Mouse (Mus musculus): ENCODE measurements around the gene Sox1. TPM values are rescaled to one million over a fixed set of nuclear protein-coding genes. Genes with fewer than 3 reads are reported as not detected.

Gene Sox1
- polyA plus RNA-seq, 1 experiment from 2014 or later: 1.6 TPM

- peaks cover 20% of the 10 kb centered on the region for H3K27me3 ChIP-seq (ENCODE audit: control insufficient read depth, insufficient read depth, low read depth, low read length)
Observed at GRCm38 (mm10) chr8:12394385-12395000, 602 bp upstream of the Sox1 start.

GRCm38 (mm10) chr8:12396501-12397345 is 1.6 kb downstream of the Sox1 start:
- peaks cover 7% of the 10 kb centered on the region for H3K4me1 ChIP-seq (ENCODE audit: control insufficient read depth, insufficient read depth, low read length)
- H3K9ac ChIP-seq (ENCODE audit: low read depth, low read length): peak overlapping the region; percentile 66
- peak; percentile 9; the same call in 1 of the 2 replicates for ATAC-seq

More at GRCm38 (mm10) chr8:12394385-12395000, 602 bp upstream of the Sox1 start:
- no peaks in the 10 kb centered on the region for H3K36me3 ChIP-seq (ENCODE audit: control insufficient read depth, insufficient read depth, low read length)
- peak overlapping the region; percentile 67 for H3K27ac ChIP-seq (ENCODE audit: low read length)
- no peak for ATAC-seq
- peak overlapping the region; percentile 48 for H3K4me3 ChIP-seq (ENCODE audit: low read depth, low read length)
- 2% methylated on average over 22 of the region's 22 CpGs for WGBS
- H3K4me1 ChIP-seq (ENCODE audit: control insufficient read depth, insufficient read depth, low read length): peaks cover 7% of the 10 kb centered on the region
- no peaks in the 10 kb centered on the region for H3K9me3 ChIP-seq (replicated peaks; ENCODE audit: control insufficient read depth, low read length, poor library complexity, severe bottlenecking)
- H3K9ac ChIP-seq (ENCODE audit: low read depth, low read length): peak overlapping the region; percentile 66; the same call in 1 of the 2 replicates
- H3K4me2 ChIP-seq (ENCODE audit: low read length): peak overlapping the region; percentile 61

GRCm38 (mm10) chr8:12397346-12397925 is 2.3 kb downstream of the Sox1 start:
- H3K9me3 ChIP-seq (replicated peaks; ENCODE audit: control insufficient read depth, low read length, poor library complexity, severe bottlenecking): no peaks in the 10 kb centered on the region
- 0% methylated on average over 58 of the region's 59 CpGs for WGBS
- peaks cover 21% of the 10 kb centered on the region for H3K27me3 ChIP-seq (ENCODE audit: control insufficient read depth, insufficient read depth, low read depth, low read length)
- no peak for ATAC-seq
- peak overlapping the region; percentile 61 for H3K4me2 ChIP-seq (ENCODE audit: low read length)
- H3K4me3 ChIP-seq (ENCODE audit: low read depth, low read length): peak overlapping the region; percentile 48
- peaks cover 7% of the 10 kb centered on the region for H3K4me1 ChIP-seq (ENCODE audit: control insufficient read depth, insufficient read depth, low read length)
- peak overlapping the region; percentile 73 for H3K27ac ChIP-seq (ENCODE audit: low read length)
- no peaks in the 10 kb centered on the region for H3K36me3 ChIP-seq (ENCODE audit: control insufficient read depth, insufficient read depth, low read length)
- H3K9ac ChIP-seq (ENCODE audit: low read depth, low read length): peak overlapping the region; percentile 66

More at GRCm38 (mm10) chr8:12396501-12397345, 1.6 kb downstream of the Sox1 start:
- H3K4me2 ChIP-seq (ENCODE audit: low read length): peak overlapping the region; percentile 61
- H3K9me3 ChIP-seq (replicated peaks; ENCODE audit: control insufficient read depth, low read length, poor library complexity, severe bottlenecking): no peaks in the 10 kb centered on the region
- peak overlapping the region; percentile 48 for H3K4me3 ChIP-seq (ENCODE audit: low read depth, low read length)
- H3K27ac ChIP-seq (ENCODE audit: low read length): peak overlapping the region; percentile 73
- no peaks in the 10 kb centered on the region for H3K36me3 ChIP-seq (ENCODE audit: control insufficient read depth, insufficient read depth, low read length)
- peaks cover 24% of the 10 kb centered on the region for H3K27me3 ChIP-seq (ENCODE audit: control insufficient read depth, insufficient read depth, low read depth, low read length)
- WGBS: under 1% methylated on average over 101 of the region's 118 CpGs

GRCm38 (mm10) chr8:12398011-12398945 is 3.2 kb downstream of the Sox1 start:
- H3K4me2 ChIP-seq (ENCODE audit: low read length): peak overlapping the region; percentile 61
- peak overlapping the region; percentile 66 for H3K9ac ChIP-seq (ENCODE audit: low read depth, low read length)
- no peaks in the 10 kb centered on the region for H3K9me3 ChIP-seq (replicated peaks; ENCODE audit: control insufficient read depth, low read length, poor library complexity, severe bottlenecking)
- H3K4me3 ChIP-seq (ENCODE audit: low read depth, low read length): peak overlapping the region; percentile 48
- peak overlapping the region; percentile 73 for H3K27ac ChIP-seq (ENCODE audit: low read length)
- peaks cover 7% of the 10 kb centered on the region for H3K4me1 ChIP-seq (ENCODE audit: control insufficient read depth, insufficient read depth, low read length)
- no peak for ATAC-seq
- peaks cover 22% of the 10 kb centered on the region for H3K27me3 ChIP-seq (ENCODE audit: control insufficient read depth, insufficient read depth, low read depth, low read length)
- H3K36me3 ChIP-seq (ENCODE audit: control insufficient read depth, insufficient read depth, low read length): no peaks in the 10 kb centered on the region
- WGBS: 3% methylated on average over 21 of the region's 21 CpGs

- WGBS: 12% methylated on average over 5 of the region's 5 CpGs
- no peak for ATAC-seq
- Histone ChIP-seq H3K4me3 (ENCODE audit: low read depth, low read length) (peak overlapping the region; percentile 18; the same call in 1 of the 2 replicates), H3K9me3 (replicated peaks; ENCODE audit: control insufficient read depth, low read length, poor library complexity, severe bottlenecking) (no peaks in the 10 kb centered on the region), H3K27ac (ENCODE audit: low read length) (peak overlapping the region; percentile 40), H3K4me2 (ENCODE audit: low read length) (peak overlapping the region; percentile 51), H3K9ac (ENCODE audit: low read depth, low read length) (no peak overlapping the region), H3K4me1 (ENCODE audit: control insufficient read depth, insufficient read depth, low read length) (peaks cover 7% of the 10 kb centered on the region), H3K36me3 (ENCODE audit: control insufficient read depth, insufficient read depth, low read length) (no peaks in the 10 kb centered on the region), H3K27me3 (ENCODE audit: control insufficient read depth, insufficient read depth, low read depth, low read length) (peaks cover 33% of the 10 kb centered on the region)
Observed at GRCm38 (mm10) chr8:12399421-12400205, 4.5 kb downstream of the Sox1 start.

- under 1% methylated on average over 40 of the region's 44 CpGs for WGBS
- H3K27me3 ChIP-seq (ENCODE audit: control insufficient read depth, insufficient read depth, low read depth, low read length): peaks cover 34% of the 10 kb centered on the region
- ATAC-seq: peak; percentile 68
- H3K27ac ChIP-seq (ENCODE audit: low read length): peak overlapping the region; percentile 71
- H3K4me2 ChIP-seq (ENCODE audit: low read length): peak overlapping the region; percentile 51
- peak overlapping the region; percentile 25 for H3K4me3 ChIP-seq (ENCODE audit: low read depth, low read length)
- no peaks in the 10 kb centered on the region; the same call in none of the 2 replicates for H3K4me1 ChIP-seq (ENCODE audit: control insufficient read depth, insufficient read depth, low read length)
- no peaks in the 10 kb centered on the region for H3K36me3 ChIP-seq (ENCODE audit: control insufficient read depth, insufficient read depth, low read length)
- no peaks in the 10 kb centered on the region for H3K9me3 ChIP-seq (replicated peaks; ENCODE audit: control insufficient read depth, low read length, poor library complexity, severe bottlenecking)
- peak overlapping the region; percentile 42 for H3K9ac ChIP-seq (ENCODE audit: low read depth, low read length)
Observed at GRCm38 (mm10) chr8:12400611-12401390, 5.7 kb downstream of the Sox1 start.

GRCm38 (mm10) chr8:12401391-12402270 is 6.5 kb downstream of the Sox1 start:
- peak overlapping the region; percentile 71 for H3K27ac ChIP-seq (ENCODE audit: low read length)
- WGBS: 3% methylated on average over 35 of the region's 35 CpGs
- H3K9ac ChIP-seq (ENCODE audit: low read depth, low read length): peak overlapping the region; percentile 42
- no peaks in the 10 kb centered on the region for H3K36me3 ChIP-seq (ENCODE audit: control insufficient read depth, insufficient read depth, low read length)
- peak overlapping the region; percentile 25 for H3K4me3 ChIP-seq (ENCODE audit: low read depth, low read length)
- no peaks in the 10 kb centered on the region; the same call in none of the 2 replicates for H3K4me1 ChIP-seq (ENCODE audit: control insufficient read depth, insufficient read depth, low read length)
- H3K9me3 ChIP-seq (replicated peaks; ENCODE audit: control insufficient read depth, low read length, poor library complexity, severe bottlenecking): no peaks in the 10 kb centered on the region
- H3K27me3 ChIP-seq (ENCODE audit: control insufficient read depth, insufficient read depth, low read depth, low read length): peaks cover 39% of the 10 kb centered on the region
- peak overlapping the region; percentile 51 for H3K4me2 ChIP-seq (ENCODE audit: low read length)
- peak; percentile 30 for ATAC-seq

Data from midbrain, embryonic 16.5 days (tissue).